Mouse (Mus musculus) liver, adult 2 months (tissue): ENCODE measurements at regions not wholly inside any gene's neighbourhood (a gene's known extent, or its start where the extent isn't known, plus 50 kb on each side); places are given as distances from the start of the nearest gene placed in this dataset.

Source experiments
- CTCF ChIP-seq: fragments of 200-500 bp; IDR thresholded peaks from 2 replicates; pipeline ENCODE4 v1.5.1; 2011; ENCODE audit warnings: low read depth, low read length, control low read depth
- POLR2A ChIP-seq: fragments of 200-500 bp; IDR thresholded peaks from 2 replicates; pipeline ENCODE4 v1.6.1; 2011; ENCODE audit warnings: low read length, control low read depth; ENCODE audit not compliant: insufficient read depth; ENCODE audit errors: extremely low read depth

- TF ChIP-seq POLR2A (no peak), CTCF (no peak)
These were observed 262.9 kb upstream of the Arpp21 start for GRCm38 (mm10) chr9:112498676-112499075.
